Mouse (Mus musculus): ENCODE data around the gene P3h3.
A peak's percentile ranks its signal among the peaks of the same experiment; 100 is the strongest.
"Not testable (repeated sequence)": the region's sequence is repeated elsewhere in the genome, so short reads cannot be mapped to it uniquely, and the experiment has no call there.

P3h3 gene

GRCm38 (mm10) chr6:124856916-124857839, at the start of gene P3h3:
Gene P3h3 (minus strand): TSS chr6:124857752.
- peak; percentile 84 for DNase-seq (ENCODE audit: low read depth, low spot score)

GRCm38 (mm10) chr6:124904991-124905860, 47.7 kb upstream of the P3h3 start:
- DNase-seq (ENCODE audit: low read depth, low spot score) = no peak

GRCm38 (mm10) chr6:124904161-124904981, 46.8 kb upstream of the P3h3 start:
- peak; percentile 72 for DNase-seq (ENCODE audit: low read depth, low spot score)

- peak; percentile 89 for DNase-seq (ENCODE audit: low read depth, low spot score)
Observed at GRCm38 (mm10) chr6:124903580-124904151, 46.1 kb upstream of the P3h3 start.

GRCm38 (mm10) chr6:124901851-124902250, 44.3 kb upstream of the P3h3 start:
- no peak for DNase-seq (ENCODE audit: low read depth, low spot score)

GRCm38 (mm10) chr6:124900801-124901480, 43.4 kb upstream of the P3h3 start:
- DNase-seq (ENCODE audit: low read depth, low spot score) = no peak

GRCm38 (mm10) chr6:124900056-124900800, 42.7 kb upstream of the P3h3 start:
- no peak for DNase-seq (ENCODE audit: low read depth, low spot score)

- DNase-seq (ENCODE audit: low read depth, low spot score) = no peak
Observed at GRCm38 (mm10) chr6:124898359-124898758, 40.8 kb upstream of the P3h3 start.

GRCm38 (mm10) chr6:124894113-124894512, 36.6 kb upstream of the P3h3 start:
- DNase-seq (ENCODE audit: low read depth, low spot score) = not testable (repeated sequence)

GRCm38 (mm10) chr6:124890997-124891396, 33.4 kb upstream of the P3h3 start:
- DNase-seq (ENCODE audit: low read depth, low spot score) = no peak

- no peak for DNase-seq (ENCODE audit: low read depth, low spot score)
Observed at GRCm38 (mm10) chr6:124888555-124889125, 31.1 kb upstream of the P3h3 start.

GRCm38 (mm10) chr6:124887986-124888385, 30.4 kb upstream of the P3h3 start, which contains the start of gene Cd4:
Gene Cd4 (minus strand): TSS chr6:124888221.
- no peak for DNase-seq (ENCODE audit: low read depth, low spot score)

- DNase-seq (ENCODE audit: low read depth, low spot score) = no peak
Observed at GRCm38 (mm10) chr6:124885956-124886381, 28.4 kb upstream of the P3h3 start.

GRCm38 (mm10) chr6:124884714-124885500, 27.4 kb upstream of the P3h3 start:
- no peak for DNase-seq (ENCODE audit: low read depth, low spot score)

- no peak for DNase-seq (ENCODE audit: low read depth, low spot score)
Observed at GRCm38 (mm10) chr6:124883351-124883750, 25.8 kb upstream of the P3h3 start.

GRCm38 (mm10) chr6:124881821-124882220, 24.3 kb upstream of the P3h3 start:
- DNase-seq (ENCODE audit: low read depth, low spot score) = no peak

GRCm38 (mm10) chr6:124879390-124879789, 21.8 kb upstream of the P3h3 start:
- DNase-seq (ENCODE audit: low read depth, low spot score) = no peak

GRCm38 (mm10) chr6:124874348-124874747, 16.8 kb upstream of the P3h3 start:
- DNase-seq (ENCODE audit: low read depth, low spot score) = no peak

All from embryo, embryonic 11.5 days (tissue).